Mouse (Mus musculus) lung, postnatal 10 days (tissue): ENCODE results near the gene Slc26a5.

Experiments
- DNase-seq: peaks from one replicate; pipeline ENCODE4 v3.0.0; 2021

The Slc26a5 gene

DNA sequence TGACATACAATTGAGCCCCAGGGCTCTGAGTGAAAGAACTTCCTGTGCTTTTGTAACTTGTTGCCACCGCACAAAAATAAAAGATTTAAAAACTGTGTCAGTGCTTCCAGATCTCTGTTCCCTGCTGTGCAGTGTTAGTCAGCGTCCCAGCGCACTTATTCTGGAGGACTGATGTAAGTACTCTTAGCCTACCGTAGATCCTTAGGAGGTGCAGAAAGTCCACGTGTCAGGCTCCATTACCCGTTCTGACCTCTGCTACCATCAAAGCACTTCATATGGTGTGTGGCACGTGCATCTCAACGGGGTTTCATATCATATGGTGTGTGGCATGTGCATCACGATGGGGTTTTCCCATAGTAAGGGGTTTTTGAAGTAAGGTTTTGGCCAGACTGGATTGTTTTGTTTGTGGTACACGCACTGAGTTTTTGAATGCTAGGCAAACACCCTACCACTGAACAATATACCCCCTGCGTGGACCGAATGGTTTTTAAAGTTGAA lies 61.7 kb downstream of the Slc26a5 start:
- DNase-seq = no peak

DNA sequence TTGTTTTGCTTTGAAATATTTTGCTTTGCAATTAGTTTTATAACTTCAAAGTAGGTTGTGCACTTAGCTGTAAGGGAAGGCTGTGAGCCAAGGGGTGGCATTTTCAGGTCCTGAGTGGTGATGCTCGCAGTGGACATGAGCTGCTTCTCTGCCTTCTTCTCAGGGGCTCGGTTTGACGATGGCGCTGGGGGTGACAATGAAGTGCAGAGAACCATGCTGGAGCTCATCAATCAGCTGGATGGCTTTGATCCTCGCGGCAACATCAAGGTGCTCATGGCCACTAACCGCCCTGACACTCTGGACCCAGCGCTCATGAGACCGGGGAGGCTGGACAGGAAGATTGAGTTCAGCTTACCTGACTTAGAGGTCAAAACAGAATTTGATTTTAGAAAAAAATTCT lies 62.5 kb downstream of the Slc26a5 start:
- no peak for DNase-seq

DNA sequence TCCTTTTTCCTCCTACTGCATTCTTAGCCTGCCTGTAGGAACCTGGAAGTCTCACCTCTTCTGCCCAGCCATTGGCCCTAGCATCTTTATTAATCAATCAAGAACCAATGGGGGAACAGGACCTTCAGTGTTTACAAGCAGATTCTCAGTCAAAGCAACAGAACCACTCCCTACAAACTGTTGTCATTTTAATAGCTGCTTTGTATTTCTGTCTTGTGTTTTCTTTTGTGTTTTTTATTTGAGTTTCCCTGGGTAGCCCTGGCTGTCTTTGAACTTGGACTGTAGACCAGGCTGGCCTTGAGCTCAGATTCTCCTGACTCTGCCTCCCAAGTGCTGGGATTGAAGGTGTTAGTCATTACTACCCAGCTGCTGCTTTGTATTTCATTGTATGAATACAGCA lies 73.2 kb downstream of the Slc26a5 start:
- no peak for DNase-seq

DNA sequence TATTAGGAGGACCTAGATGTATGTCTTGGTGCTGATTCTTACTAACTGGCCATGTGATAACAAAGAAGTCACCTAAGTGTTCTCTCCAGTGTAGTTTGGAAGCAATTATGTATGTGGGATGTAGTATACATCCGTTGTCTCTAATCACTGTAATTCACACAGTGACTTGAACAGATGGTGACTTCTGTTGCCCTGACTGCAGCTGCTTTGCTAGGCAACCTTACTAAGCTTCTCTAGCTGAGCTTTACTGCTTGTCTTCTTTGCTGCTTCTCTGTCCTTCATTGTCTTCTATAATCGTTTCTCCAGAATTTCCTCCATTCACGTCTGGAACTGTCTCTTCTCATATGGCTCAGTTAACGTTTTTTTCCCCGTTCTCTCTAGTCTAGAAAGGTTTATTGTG lies 76.3 kb downstream of the Slc26a5 start:
- no peak for DNase-seq

DNA sequence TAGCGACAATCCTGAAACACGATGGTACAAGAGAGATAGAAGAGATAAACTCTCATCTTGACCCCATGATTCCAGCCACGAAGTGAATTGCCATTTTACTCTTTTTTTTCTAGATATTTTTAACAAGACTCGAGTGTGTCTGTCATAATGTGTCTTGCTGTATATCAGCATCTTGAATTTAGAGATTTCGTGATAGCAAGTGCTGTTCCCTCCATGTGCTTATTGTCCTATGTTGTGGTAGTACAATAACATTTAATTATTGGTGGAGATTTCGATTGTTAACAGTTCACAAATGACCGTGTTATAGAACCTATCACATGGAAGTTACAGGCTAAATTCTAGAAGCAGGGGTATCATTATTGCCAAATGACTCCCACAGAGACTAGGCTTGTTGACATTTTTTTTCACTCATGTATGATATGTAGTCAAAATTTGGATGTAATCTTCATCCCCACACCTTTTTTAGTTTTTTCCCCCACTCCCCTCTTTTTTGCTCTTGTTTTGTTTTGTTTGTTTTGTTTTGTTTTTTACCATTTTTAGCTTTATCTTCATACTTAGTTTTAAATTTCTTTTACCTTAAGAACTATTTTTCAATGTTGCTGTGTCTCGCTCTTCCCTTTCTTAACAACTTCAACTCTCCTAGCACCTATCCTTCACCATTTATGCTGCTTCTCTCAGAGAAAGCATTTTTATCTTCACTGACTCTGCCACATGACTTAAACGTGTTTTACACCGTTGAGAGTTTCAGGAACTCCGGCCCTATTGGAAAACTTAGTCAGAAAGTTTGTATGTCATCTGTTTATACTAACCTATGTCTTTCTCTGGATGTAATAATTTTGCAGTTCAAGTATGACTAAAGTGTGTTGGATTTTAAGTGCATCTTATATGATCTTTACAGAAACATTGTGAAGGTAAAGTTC lies 78.0 kb downstream of the Slc26a5 start:
- DNase-seq = no peak

DNA sequence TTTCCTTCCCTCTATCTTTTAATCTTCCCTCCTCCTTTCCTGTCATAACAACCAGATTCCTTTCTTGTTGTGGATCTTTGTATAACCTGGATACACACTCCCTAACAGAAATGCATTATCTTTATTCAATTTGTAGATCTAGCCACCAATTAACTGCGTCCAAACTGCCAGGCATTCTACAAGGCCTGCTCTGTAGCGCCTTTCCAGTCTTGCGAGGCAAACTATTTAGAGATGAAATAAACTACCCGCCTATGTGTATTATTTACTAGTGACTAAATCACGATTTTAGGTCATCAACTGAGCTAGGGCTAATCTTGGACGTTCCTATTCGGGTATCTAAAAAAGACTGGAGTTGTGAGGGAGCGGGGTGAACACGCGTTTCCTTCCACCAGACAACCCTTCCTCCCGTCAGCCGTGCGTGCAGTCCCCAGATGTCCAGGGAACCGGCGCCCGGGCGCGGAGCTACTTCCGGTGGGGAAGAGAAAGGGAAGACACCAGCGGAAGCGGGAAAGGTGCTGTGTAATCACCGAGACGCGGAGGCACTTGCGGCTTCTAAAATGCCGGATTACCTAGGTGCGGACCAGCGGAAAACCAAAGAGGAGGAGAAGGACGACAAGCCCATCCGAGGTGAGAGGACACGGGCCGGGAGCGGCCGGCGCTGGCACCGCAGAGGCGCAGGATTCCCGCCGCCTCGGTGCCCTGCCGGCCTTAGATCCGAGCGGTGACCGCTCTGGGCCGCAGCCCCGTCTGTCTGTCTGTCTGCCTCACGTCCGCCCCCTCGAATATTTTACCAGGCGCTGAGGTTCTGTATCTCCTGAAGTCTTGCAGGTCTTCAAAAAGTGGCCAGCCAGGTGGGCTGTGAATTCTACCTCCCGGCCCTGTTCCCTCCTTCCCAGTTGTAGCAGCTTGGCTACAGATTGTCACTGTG lies 78.9 kb downstream of the Slc26a5 start:
- peak; percentile 96 for DNase-seq

DNA sequence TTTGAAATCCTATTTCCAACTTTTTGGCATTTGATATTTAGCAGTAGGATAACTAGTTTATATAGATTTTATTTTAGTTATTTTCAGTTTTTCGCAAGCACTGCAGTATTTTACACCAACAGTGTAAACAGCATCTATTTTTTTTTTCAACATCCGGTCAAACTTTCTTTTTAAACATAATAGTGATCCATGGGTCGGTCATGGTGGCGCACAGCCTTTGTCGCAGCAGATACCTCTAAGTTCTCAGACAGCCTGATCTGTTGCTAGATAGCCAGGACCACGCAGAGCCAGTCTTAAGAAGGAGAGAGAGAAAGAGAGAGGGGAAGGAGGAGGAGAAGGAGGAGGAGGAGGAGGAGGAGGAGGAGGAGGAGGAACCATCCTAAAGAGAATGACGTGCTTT lies 79.6 kb downstream of the Slc26a5 start:
- no peak for DNase-seq

DNA sequence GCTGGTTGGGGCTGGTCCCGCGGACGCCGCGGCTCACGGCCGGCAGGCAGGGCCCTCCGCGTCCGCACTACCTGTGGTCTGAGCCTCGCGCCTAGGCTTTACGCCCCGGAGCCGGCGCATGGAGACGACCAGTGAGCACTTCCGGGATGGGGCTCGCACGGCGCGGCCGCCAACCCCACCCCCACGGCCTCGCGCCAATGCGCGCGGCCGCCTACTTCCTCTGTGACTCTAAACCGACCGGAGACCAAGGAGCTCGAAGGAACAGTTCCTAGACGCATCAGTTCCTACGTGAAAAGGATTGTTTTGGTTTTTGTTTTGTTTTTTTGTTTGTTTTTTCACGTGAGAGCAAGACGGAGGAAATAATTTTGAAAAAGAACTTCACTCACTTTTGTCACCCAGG lies 80.4 kb downstream of the Slc26a5 start, which contains the start of the genes Dnajc2 and Psmc2:
TSS of gene Dnajc2 (minus strand) at position 199 of the 400 bp plus-strand sequence.
TSS of gene Psmc2 (plus strand) at position 231 of the 400 bp plus-strand sequence.
- peak; percentile 93 for DNase-seq

DNA sequence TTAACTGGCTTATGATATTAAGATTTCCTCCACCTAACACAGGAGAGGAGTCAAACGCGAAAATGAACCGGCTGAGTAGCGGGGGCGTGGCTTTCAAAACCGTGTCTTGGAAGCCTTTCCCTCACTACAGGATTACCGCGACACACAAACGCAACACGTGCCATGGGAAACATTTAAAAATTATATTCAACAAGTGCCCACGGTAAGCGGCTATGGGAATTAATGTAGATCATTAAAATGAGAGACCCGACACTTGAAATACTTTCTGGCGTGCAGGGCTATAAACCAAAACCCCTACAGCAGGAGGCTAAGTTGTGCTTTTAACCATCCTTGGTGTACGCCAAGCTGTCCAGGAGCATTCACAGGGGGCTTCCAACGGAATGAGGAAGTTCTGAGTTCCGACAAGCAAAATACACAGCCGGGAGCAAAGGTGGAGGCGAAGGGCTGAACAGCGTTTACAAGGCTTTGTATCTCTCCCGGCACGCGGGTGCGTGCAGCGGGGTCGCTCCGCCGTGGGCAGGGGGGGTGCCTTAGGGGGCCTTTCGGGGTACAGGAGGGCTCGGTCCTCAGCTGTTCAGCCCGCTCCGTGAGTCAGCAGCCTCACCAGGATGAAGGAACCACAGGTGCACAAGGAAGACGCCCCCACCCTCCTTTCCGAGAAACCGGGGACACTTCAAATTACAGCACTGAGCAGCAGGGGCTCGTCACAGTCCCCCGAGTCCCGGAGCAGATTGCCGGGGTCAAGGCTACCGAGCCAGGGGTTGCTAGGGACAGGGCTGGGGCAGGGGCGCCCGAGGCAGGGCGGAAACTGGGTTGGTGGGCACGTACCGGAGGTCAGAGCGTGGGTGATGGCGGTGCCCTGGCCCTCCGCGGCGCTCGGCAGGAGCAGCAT lies 81.0 kb downstream of the Slc26a5 start:
- peak; percentile 24 for DNase-seq

DNA sequence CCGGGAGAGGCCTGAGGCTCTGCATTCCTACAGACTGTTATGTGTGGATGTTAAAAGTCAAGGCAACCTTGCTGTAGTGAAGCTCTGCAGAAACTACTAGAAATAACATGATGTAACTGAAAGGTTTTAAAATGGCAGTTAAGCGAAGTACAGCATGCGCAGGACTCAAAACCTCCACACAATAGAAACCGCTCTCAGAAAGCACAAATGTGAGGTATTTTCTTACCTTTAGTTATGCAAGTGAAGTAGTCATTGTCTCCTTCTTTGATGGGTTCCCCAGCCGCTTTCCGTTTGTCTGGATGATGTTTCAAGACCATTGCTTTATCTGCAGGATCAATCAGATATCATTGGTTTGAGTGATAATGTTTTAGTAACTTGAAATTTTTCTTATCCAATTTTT lies 88.9 kb downstream of the Slc26a5 start:
- DNase-seq = no peak

DNA sequence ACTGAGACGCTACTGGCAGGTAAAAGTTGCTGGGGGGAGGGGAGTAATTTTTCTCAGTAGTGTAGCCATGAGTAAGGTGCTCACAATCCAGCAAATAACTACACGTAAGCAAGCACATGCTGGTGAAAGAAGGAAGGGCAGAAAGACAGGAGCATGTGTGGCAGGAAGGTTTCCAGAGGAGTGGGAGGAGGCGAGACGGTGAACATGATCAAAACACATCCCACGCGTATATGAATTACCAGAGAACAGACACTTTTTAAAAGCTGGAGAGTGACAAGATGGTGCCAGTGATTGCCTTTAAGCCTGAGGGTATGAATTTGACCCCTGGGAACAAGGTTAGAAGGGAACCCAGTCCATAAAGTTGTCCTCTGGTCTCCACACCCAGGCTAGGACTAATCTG lies 95.6 kb downstream of the Slc26a5 start:
- no peak for DNase-seq

DNA sequence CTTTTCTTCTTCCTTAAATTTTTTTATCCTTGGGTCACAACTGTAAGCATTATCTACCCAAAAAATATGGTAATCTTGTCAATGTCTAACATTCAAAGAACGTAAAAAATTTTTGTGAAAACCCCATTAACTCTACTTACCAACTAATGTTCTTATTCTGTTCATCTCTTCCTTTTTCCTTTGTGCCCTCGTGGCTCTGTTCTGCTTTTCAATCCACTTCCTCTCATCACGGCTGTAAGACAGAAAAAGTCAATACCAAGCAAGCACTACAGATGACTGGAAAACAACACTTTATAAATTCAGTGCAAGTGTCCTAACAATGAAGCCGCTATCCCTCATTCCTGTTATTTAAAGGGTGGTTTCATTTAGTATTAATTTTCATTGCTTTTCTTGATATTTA lies 96.9 kb downstream of the Slc26a5 start:
- no peak for DNase-seq
